10 mouse cellular contexts compared by ENCODE assay signal in genomic region chr8:78340689-78341529, GRCm38 (mm10).
DNase-seq lines count a peak whose midpoint lies in the region; ATAC-seq and TF ChIP-seq lines count a peak whose summit lies in the region.
"Had no signal": no experiment of that assay in that cellular context is flagged by ENCODE, and none has a peak within 500 bp of the region (broad histone marks: within the 10 kb centered on the region; RNA-seq: fewer than 3 reads in every experiment).

No protein-coding gene starts in this region.

- no peaks in the 10 kb centered on the region; the same call in 1 of the 2 replicates for H3K27me3 ChIP-seq in kidney, embryonic 14.5 days (ENCODE audit: control insufficient read depth, insufficient read depth, low read length)
- H3K27me3 ChIP-seq in liver, embryonic 11.5 days (replicated peaks; ENCODE audit: control insufficient read depth, insufficient read depth, low read length) = no peaks in the 10 kb centered on the region
- H3K27me3 ChIP-seq: embryonic facial prominence, embryonic 15.5 days; heart, embryonic 15.5 days had no signal

- DNase-seq in cerebellum, adult 9-11 months = peak; percentile 3
- DNase-seq in cerebellum, adult 8-10 months = no peak
- DNase-seq in right cerebral cortex, postnatal 10 days (ENCODE audit: low spot score in 2 of 2) = peak; percentile 69 to 72
- DNase-seq in right cerebral cortex, postnatal 36 days (ENCODE audit: low spot score in 2 of 2) = no peak
- peak in 1 of 2 experiments; percentile 16 for DNase-seq in left cerebral cortex, adult 2 months (ENCODE audit: extremely low spot score in 1 of 2, low spot score in 2 of 2)
- DNase-seq in right cerebral cortex, postnatal 4 days = peak; percentile 53
- no peak for DNase-seq in liver, embryonic 11.5 days (ENCODE audit: low spot score)

- no peak for ATAC-seq in kidney, embryonic 14.5 days (ENCODE audit: low FRiP score, low TSS enrichment)
- no peak for ATAC-seq in liver, embryonic 11.5 days (replicated peaks; ENCODE audit: low FRiP score)

- no peaks in the 10 kb centered on the region for H3K9me3 ChIP-seq in kidney, embryonic 14.5 days (ENCODE audit: control insufficient read depth, low read length)
- H3K9me3 ChIP-seq in liver, embryonic 11.5 days (ENCODE audit: control insufficient read depth, low read length) = no peaks in the 10 kb centered on the region
- H3K9me3 ChIP-seq: embryonic facial prominence, embryonic 15.5 days; heart, embryonic 15.5 days had no signal

- TF ChIP-seq CTCF in left cerebral cortex, adult 2 months (IDR thresholded peaks at IDR 0.05) = no peak

- H3K27ac ChIP-seq in left cerebral cortex, adult 2 months = peak overlapping the region; percentile 24; the same call in 1 of the 2 replicates
- H3K27ac ChIP-seq in kidney, embryonic 14.5 days (ENCODE audit: low read depth, low read length) = no peak overlapping the region
- H3K27ac ChIP-seq in liver, embryonic 11.5 days (ENCODE audit: low read depth, low read length) = no peak overlapping the region
- H3K27ac ChIP-seq: embryonic facial prominence, embryonic 15.5 days; heart, embryonic 15.5 days had no signal

- H3K4me1 ChIP-seq in kidney, embryonic 14.5 days (ENCODE audit: control insufficient read depth, insufficient read depth, low read length) = no peaks in the 10 kb centered on the region
- H3K4me1 ChIP-seq in liver, embryonic 11.5 days (replicated peaks; ENCODE audit: control insufficient read depth, insufficient read depth, low read length) = no peaks in the 10 kb centered on the region
- H3K4me1 ChIP-seq: embryonic facial prominence, embryonic 15.5 days; heart, embryonic 15.5 days had no signal

- H3K4me2 ChIP-seq in kidney, embryonic 14.5 days (replicated peaks; ENCODE audit: low read depth, low read length) = no peak overlapping the region
- no peak overlapping the region for H3K4me2 ChIP-seq in liver, embryonic 11.5 days
- H3K4me2 ChIP-seq: embryonic facial prominence, embryonic 15.5 days; heart, embryonic 15.5 days had no signal

- WGBS in kidney, embryonic 14.5 days = 68% methylated on average over 11 of the region's 11 CpGs
- 59% methylated on average over 11 of the region's 11 CpGs for WGBS in liver, embryonic 11.5 days

- H3K9ac ChIP-seq in kidney, embryonic 14.5 days (ENCODE audit: low read depth, low read length) = no peak overlapping the region
- no peak overlapping the region for H3K9ac ChIP-seq in liver, embryonic 11.5 days (ENCODE audit: low read depth, low read length)
- H3K9ac ChIP-seq: embryonic facial prominence, embryonic 15.5 days; heart, embryonic 15.5 days had no signal

- no peaks in the 10 kb centered on the region for H3K36me3 ChIP-seq in kidney, embryonic 14.5 days (ENCODE audit: control insufficient read depth, insufficient read depth, low read length)
- no peaks in the 10 kb centered on the region for H3K36me3 ChIP-seq in liver, embryonic 11.5 days (ENCODE audit: control insufficient read depth, insufficient read depth, low read length)
- H3K36me3 ChIP-seq: embryonic facial prominence, embryonic 15.5 days; heart, embryonic 15.5 days had no signal

- intact Hi-C loops in left cerebral cortex, adult 2 months (cut with DNase I) = no loop called here

- no peak overlapping the region for H3K4me3 ChIP-seq in left cerebral cortex, adult 2 months
- no peak overlapping the region for H3K4me3 ChIP-seq in kidney, embryonic 14.5 days (ENCODE audit: low read length)
- no peak overlapping the region for H3K4me3 ChIP-seq in liver, embryonic 11.5 days (ENCODE audit: low read depth, low read length)
- H3K4me3 ChIP-seq: embryonic facial prominence, embryonic 15.5 days; heart, embryonic 15.5 days had no signal

Comparison
In these comparisons a context has a peak if more than half of its experiments do, and no peak if none do; other contexts are left out.
1. DNase-seq: peak in cerebellum, adult 9-11 months (single experiment), right cerebral cortex, postnatal 10 days (2 of 2) and right cerebral cortex, postnatal 4 days (single experiment); none in cerebellum, adult 8-10 months (single experiment), right cerebral cortex, postnatal 36 days (0 of 2) and liver, embryonic 11.5 days (single experiment).